Mouse (Mus musculus) liver, postnatal 0 days (tissue): ENCODE results near the gene Gm20388. TPM values are rescaled to one million over a fixed set of nuclear protein-coding genes. Genes with fewer than 3 reads are reported as not detected.

ENCODE experiments used
- ATAC-seq: fragments of 200-750 bp; cut with Nextera tagmentation; 2 replicates; pipeline ENCODE4 v1.8.0; 2017; ENCODE audit warnings: mild to moderate bottlenecking, moderate library complexity
- DNase-seq: peaks from one replicate; pipeline ENCODE4 v3.0.0-alpha.2; 2016
- H3K27ac ChIP-seq: fragments of 300-500 bp; sonication (generic); 2 replicates; pipeline ENCODE4 v1.5.1; 2014; ENCODE audit warnings: antibody characterized with exemption, moderate library complexity, mild to moderate bottlenecking, low read depth
- H3K27me3 ChIP-seq: fragments of 300-500 bp; sonication (generic); 2 replicates; pipeline ENCODE4 v1.6.1; 2014; ENCODE audit warnings: low read length, control low read depth, mixed read lengths; ENCODE audit not compliant: insufficient read depth
- H3K36me3 ChIP-seq: fragments of 300-500 bp; sonication (generic); replicated peaks from 2 replicates; pipeline ENCODE4 v1.6.1; 2014; ENCODE audit warnings: mild to moderate bottlenecking, control low read depth, low read length, moderate library complexity, mixed read lengths; ENCODE audit not compliant: insufficient read depth
- H3K4me1 ChIP-seq: fragments of 300-500 bp; sonication (generic); 2 replicates; pipeline ENCODE4 v1.6.1; 2014; ENCODE audit warnings: antibody characterized with exemption, mild to moderate bottlenecking, control low read depth; ENCODE audit not compliant: insufficient read depth
- H3K4me2 ChIP-seq: fragments of 300-500 bp; sonication (generic); 2 replicates; pipeline ENCODE4 v1.6.1; 2014; ENCODE audit warnings: low read depth, mild to moderate bottlenecking, low read length, moderate library complexity, mixed read lengths
- H3K4me3 ChIP-seq: fragments of 300-500 bp; sonication (generic); 2 replicates; pipeline ENCODE4 v1.5.1; 2014; ENCODE audit warnings: low read depth, low read length
- H3K9ac ChIP-seq: fragments of 300-500 bp; sonication (generic); replicated peaks from 2 replicates; pipeline ENCODE4 v1.6.1; 2014; ENCODE audit warnings: mild to moderate bottlenecking, moderate library complexity
- H3K9me3 ChIP-seq: fragments of 300-500 bp; sonication (generic); 2 replicates; pipeline ENCODE4 v1.6.1; 2016; ENCODE audit warnings: mild to moderate bottlenecking, control low read depth, low read length, mixed read lengths
- CTCF ChIP-seq: sonication (generic); IDR thresholded peaks from 2 replicates; pipeline ENCODE4 v1.5.1; 2016; ENCODE audit warnings: antibody characterized with exemption, low read depth
- EP300 ChIP-seq: IDR thresholded peaks from 2 replicates; pipeline ENCODE4 v1.6.1; 2016; ENCODE audit warnings: antibody characterized with exemption, low read depth, mild to moderate bottlenecking
- WGBS: fragments of 180-500 bp; shearing (Covaris S2); extraction: QIAGEN DNeasy Blood & Tissue Kit; methylation state at CpG from one replicate; pipeline ENCODE4 v1.1.7; 2014; ENCODE audit not compliant: insufficient replicate concordance; 5-methylcytosine and 5-hydroxymethylcytosine counted together
- polyA plus RNA-seq: library from polyadenylated mRNA; unstranded; fragments of >200 nt; fragmentation: Nextera tagmentation; extraction: Ambion mirVana; gene quantifications from 2 replicates; pipeline ENCODE4 v1.2.1, GENCODE M21; 2015

Gene Gm20388
- polyA plus RNA-seq, 1 experiment from 2014 or later: not detected

DNA sequence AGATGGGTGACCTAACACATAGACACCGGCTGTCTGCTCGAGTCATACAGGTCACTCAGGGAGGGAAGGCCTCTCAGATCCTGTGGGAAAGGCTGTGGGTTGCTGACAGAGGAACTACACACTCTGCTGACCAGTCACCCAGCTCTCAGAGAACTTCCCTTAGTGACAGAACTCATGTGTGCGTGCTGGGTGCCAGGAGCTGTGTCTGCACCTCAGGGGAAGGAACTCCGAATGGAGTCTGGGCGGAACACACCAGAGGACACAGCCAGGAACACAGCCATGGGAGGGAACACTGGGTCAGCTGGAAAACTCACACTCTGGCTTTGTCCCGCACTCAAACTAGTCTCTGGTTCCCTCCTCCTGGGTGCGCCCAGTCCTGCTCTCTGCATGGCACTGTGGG is 2497.0 kb downstream of the Gm20388 start:
- ATAC-seq: peak; percentile 16; the same call in 1 of the 2 replicates
- no peaks in the 10 kb centered on the region for H3K27me3 ChIP-seq
- H3K9ac ChIP-seq: no peak overlapping the region
- H3K36me3 ChIP-seq: peaks cover 85% of the 10 kb centered on the region
- WGBS: 87% methylated on average over 7 of the region's 7 CpGs
- no peaks in the 10 kb centered on the region for H3K9me3 ChIP-seq
- peaks cover 2% of the 10 kb centered on the region; the same call in 1 of the 2 replicates for H3K4me1 ChIP-seq
- no peak overlapping the region for H3K4me2 ChIP-seq
- no peak overlapping the region for H3K4me3 ChIP-seq
- H3K27ac ChIP-seq: no peak overlapping the region
- no peak for DNase-seq
- TF ChIP-seq EP300: no peak
- no peak for TF ChIP-seq CTCF

DNA sequence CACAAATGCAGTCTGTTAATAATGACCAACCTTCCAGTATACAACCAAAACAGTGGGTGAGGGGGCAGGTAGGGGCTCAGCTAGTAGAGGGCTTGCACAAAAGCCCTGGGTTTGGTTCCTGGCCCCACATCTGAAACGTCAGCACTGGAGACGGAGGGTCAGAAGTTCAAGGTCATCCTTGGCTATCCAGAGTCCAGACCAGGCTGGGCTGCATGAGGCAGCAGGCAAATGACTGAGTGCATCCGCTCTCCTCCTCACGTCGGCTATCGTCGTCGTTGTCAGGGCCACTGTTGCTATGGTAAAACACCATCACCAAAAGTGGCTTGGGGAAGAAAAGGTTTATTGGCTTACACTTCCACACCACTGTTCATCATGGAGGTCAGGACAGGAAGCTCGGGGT is 2503.7 kb downstream of the Gm20388 start:
- ATAC-seq: no peak
- Histone ChIP-seq H3K9me3 (no peaks in the 10 kb centered on the region), H3K4me1 (no peaks in the 10 kb centered on the region), H3K27ac (no peak overlapping the region), H3K36me3 (peaks cover 75% of the 10 kb centered on the region), H3K4me2 (no peak overlapping the region), H3K4me3 (no peak overlapping the region), H3K9ac (no peak overlapping the region), H3K27me3 (no peaks in the 10 kb centered on the region)
- DNase-seq: no peak
- no peak for TF ChIP-seq EP300
- WGBS: 79% methylated on average over 9 of the region's 9 CpGs

DNA sequence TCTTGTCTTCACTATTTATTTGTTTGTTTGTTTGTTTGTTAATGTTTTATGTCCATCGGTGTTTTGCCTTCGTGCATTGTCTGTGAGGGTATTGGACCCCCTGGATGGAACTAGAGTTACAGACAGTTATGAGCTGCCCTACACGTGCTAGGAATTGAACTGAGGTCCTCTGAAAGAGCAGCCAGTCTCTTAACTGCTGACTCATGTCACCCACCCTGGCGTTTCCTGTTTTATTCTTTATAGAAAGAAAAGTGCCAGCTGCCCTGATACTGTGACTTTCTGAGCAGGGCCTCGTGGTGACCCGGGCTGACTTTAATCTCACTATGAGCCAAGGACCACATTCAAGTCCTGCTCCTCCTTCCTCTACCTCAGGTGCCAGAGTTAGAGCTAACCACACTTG is 2504.9 kb downstream of the Gm20388 start:
- H3K9me3 ChIP-seq: no peaks in the 10 kb centered on the region
- H3K27me3 ChIP-seq: no peaks in the 10 kb centered on the region
- H3K27ac ChIP-seq: no peak overlapping the region
- WGBS: 58% methylated on average over 6 of the region's 6 CpGs
- H3K9ac ChIP-seq: no peak overlapping the region
- peaks cover 66% of the 10 kb centered on the region for H3K36me3 ChIP-seq
- TF ChIP-seq CTCF (no peak), EP300 (no peak)
- DNase-seq: no peak
- no peak for ATAC-seq
- H3K4me3 ChIP-seq: no peak overlapping the region
- H3K4me1 ChIP-seq: no peaks in the 10 kb centered on the region
- H3K4me2 ChIP-seq: no peak overlapping the region

DNA sequence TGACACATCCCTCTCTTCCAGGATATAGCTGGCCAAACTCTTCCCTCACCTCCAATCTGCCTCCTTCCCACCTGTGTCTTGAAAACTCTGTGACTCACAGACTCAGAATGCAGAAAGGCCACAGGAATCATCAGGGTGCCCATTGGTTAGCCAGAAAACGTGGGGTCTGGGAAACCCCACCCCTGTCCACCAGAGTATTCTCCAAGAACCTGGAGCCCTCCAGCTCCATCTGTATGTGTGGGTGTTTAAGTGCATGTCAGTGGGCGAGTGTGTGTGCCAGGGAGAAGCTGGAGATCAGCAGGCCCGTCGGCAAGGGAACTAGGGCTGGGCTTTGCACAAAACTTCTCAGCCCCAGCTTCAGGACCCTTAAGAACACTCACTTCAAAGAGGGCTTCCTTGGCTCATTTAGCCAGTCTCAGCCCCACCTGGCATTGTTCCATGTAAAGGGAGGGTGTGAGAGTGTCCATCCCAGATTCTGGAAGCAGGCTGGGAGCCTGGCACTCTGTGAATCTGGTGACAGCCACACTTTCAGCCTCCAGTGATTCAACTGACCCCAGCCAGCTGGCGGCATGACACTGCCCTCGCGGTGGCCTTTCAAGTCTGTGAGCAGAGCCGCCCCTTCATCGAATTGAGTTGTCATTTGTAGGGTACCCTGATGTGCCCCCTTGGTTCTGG is 2509.4 kb downstream of the Gm20388 start:
- Histone ChIP-seq H3K27ac (no peak overlapping the region), H3K27me3 (no peaks in the 10 kb centered on the region), H3K4me2 (no peak overlapping the region), H3K36me3 (peaks cover 32% of the 10 kb centered on the region), H3K9me3 (no peaks in the 10 kb centered on the region), H3K9ac (no peak overlapping the region), H3K4me1 (no peaks in the 10 kb centered on the region), H3K4me3 (no peak overlapping the region)
- 79% methylated on average over 9 of the region's 9 CpGs for WGBS
- DNase-seq (no peak), ATAC-seq (no peak)
- no peak for TF ChIP-seq EP300
- TF ChIP-seq CTCF: no peak

DNA sequence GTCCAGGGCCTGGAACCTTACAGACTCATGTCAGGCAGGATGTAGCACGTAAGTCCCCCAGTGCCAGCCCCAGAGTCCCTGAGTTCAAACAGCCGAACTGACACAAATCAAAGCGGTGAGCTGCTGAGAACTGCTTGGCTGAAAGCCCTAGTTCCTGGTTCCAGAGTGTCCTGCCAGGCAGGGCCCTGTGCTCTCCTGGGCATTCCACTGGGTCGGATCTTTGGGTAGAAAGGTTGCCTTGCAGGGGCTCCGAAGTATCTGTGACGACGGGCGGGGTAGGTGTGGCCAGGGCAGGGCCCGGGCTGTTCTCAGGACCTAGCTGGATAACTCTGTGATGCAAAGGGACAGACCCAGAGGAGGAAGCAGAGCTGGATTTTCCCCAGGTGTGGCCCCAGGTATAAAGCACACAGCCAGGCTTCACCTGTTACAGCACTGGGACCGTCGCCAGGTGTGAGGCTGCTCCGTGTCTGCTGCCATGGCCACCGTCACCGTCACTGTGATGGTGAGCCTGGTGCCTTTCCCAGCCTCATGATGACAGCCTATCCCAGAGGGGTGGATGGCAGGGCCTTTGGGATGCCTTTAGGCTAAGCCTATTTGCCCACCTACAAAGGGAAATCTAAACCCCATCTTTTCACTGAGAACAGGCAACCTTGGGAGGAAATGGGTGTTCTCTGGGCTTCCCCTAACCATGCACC is 2510.9 kb downstream of the Gm20388 start, which contains the start of gene Il17c:
TSS of gene Il17c (plus strand) at position 645 of the 695 bp plus-strand sequence.
- no peak within 1 kb of the TSS for H3K4me2 ChIP-seq
- H3K4me3 ChIP-seq: no peak within 1 kb of the TSS
- H3K4me1 ChIP-seq: no peaks in the 10 kb centered on the region
- no peaks in the 10 kb centered on the region for H3K9me3 ChIP-seq
- DNase-seq: no peak
- 75% methylated on average over 14 of the region's 14 CpGs for WGBS
- H3K36me3 ChIP-seq: peaks cover 22% of the 10 kb centered on the region; the same call in 1 of the 2 replicates
- no peak for ATAC-seq
- H3K9ac ChIP-seq: no peak within 1 kb of the TSS
- TF ChIP-seq CTCF (no peak), EP300 (no peak)
- H3K27me3 ChIP-seq: no peaks in the 10 kb centered on the region
- H3K27ac ChIP-seq: no peak within 1 kb of the TSS

DNA sequence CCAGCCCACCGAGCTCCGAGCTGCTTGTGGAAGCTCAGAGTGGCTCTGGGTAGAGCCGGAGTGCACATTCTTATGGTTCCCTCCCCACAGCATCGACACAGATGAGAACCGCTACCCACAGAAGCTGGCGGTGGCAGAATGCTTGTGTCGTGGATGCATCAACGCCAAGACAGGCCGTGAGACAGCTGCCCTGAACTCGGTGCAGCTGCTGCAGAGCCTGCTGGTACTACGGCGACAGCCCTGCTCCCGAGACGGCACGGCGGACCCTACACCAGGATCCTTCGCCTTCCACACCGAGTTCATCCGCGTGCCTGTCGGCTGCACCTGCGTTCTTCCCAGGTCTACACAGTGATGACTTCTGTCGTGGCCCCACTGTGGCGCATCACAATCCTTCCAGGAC is 2512.6 kb downstream of the Gm20388 start:
- no peak overlapping the region for H3K27ac ChIP-seq
- no peaks in the 10 kb centered on the region for H3K4me1 ChIP-seq
- H3K36me3 ChIP-seq: peaks cover 22% of the 10 kb centered on the region
- H3K4me2 ChIP-seq: no peak overlapping the region
- no peak for DNase-seq
- H3K4me3 ChIP-seq: no peak overlapping the region
- no peak overlapping the region for H3K9ac ChIP-seq
- H3K9me3 ChIP-seq: no peaks in the 10 kb centered on the region
- TF ChIP-seq CTCF (no peak), EP300 (no peak)
- 86% methylated on average over 24 of the region's 24 CpGs for WGBS
- ATAC-seq: no peak
- H3K27me3 ChIP-seq: no peaks in the 10 kb centered on the region
